Mouse (Mus musculus): ENCODE measurements around the gene Gm2916.
"Not testable (repeated sequence)": the region's sequence is repeated elsewhere in the genome, so short reads cannot be mapped to it uniquely, and the experiment has no call there.

Gene Gm2916

DNA sequence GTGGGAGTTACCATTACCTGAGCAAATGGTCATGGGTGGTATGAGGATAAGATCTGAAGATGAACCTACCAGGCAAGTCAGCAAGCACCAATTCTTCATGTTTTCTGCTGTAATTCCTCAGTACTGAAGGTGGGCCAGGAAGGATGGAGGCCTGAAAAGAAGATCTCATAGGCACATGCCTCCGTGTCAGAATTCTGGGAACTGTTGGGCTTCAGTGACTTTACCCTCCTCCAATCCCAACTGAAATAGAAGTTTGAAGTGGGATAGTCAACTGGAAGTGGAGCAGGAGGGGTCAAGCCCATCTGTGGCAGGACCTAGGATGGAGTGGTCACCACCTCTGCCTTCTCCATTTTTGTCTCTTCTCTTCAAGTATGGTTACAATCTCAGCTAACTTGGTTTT, at the start of gene Gm2916:
Gene Gm2916, plus strand, starts transcription at position 301 of the 400 bp plus-strand sequence.
- DNase-seq: not testable (repeated sequence)

GRCm38 (mm10) chr14:3845945-3846344, 38.0 kb upstream of the Gm2916 start, which contains the start of gene Gm3033:
Gene Gm3033 (plus strand): TSS chr14:3846245.
- DNase-seq: not testable (repeated sequence)

- DNase-seq: not testable (repeated sequence)
These were observed 47.5 kb downstream of the Gm2916 start, which contains the start of gene Gm3029 for GRCm38 (mm10) chr14:3931456-3931855. Gene Gm3029 (plus strand): TSS chr14:3931756.

- not testable (repeated sequence) for DNase-seq
These were observed 79.3 kb downstream of the Gm2916 start, which contains the start of gene Gm3095 for GRCm38 (mm10) chr14:3963247-3963646. Gene Gm3095 (plus strand): TSS chr14:3963547.
